In the genomic region with DNA sequence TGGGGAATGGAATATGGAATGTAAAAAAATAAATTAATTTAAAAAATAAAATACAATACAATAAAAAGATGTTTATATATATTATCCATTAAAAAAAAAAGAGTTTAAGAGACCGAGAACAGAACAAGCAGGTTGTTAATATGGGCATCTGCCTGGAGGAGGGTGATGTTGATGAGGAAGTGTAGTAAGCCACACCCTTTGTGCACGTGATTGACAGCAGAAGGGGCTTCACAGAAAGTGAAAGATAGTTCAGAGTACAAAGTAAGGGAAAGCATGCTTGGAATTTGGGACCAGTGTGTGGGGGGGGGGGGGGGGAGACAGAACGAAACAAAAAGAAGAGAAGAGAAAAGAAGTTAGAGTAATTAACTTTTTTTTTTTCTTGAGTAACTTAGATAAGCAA, we compare ENCODE assay signal across 14 mouse cellular contexts.
"Had no signal": no experiment of that assay in that cellular context is flagged by ENCODE, and none has a peak within 500 bp of the region (broad histone marks: within the 10 kb centered on the region; RNA-seq: fewer than 3 reads in every experiment).

No protein-coding gene starts in this region.

- H3K9me3 ChIP-seq: liver, embryonic 13.5 days; stomach, embryonic 15.5 days had no signal

- H3K4me2 ChIP-seq: liver, embryonic 13.5 days; midbrain, embryonic 11.5 days; stomach, embryonic 15.5 days had no signal

- H3K9ac ChIP-seq: liver, embryonic 13.5 days; stomach, embryonic 15.5 days had no signal

- DNase-seq: kidney, adult 2 months; kidney, postnatal 25 days; layer of hippocampus, postnatal 36 days; liver, embryonic 13.5 days; lung, adult 2 months; midbrain, embryonic 14.5 days; right cerebral cortex, postnatal 25 days; spleen, adult 18-20 months; thymus, postnatal 25 days had no signal

- H3K27me3 ChIP-seq: liver, embryonic 13.5 days; stomach, embryonic 15.5 days had no signal

- H3K4me3 ChIP-seq: layer of hippocampus, adult 2 months; left cerebral cortex, adult 2 months; liver, embryonic 13.5 days; stomach, embryonic 15.5 days had no signal

- H3K4me1 ChIP-seq: liver, embryonic 13.5 days; stomach, embryonic 15.5 days had no signal

- ATAC-seq: intestine, postnatal 0 days had no signal

- H3K36me3 ChIP-seq: liver, embryonic 13.5 days; stomach, embryonic 15.5 days had no signal

- H3K27ac ChIP-seq: layer of hippocampus, adult 2 months; left cerebral cortex, adult 2 months; liver, embryonic 13.5 days; stomach, embryonic 15.5 days had no signal
